Mouse (Mus musculus) forebrain, embryonic 15.5 days (tissue): ENCODE results near the gene Gli2. TPM values are rescaled to one million over a fixed set of nuclear protein-coding genes. Genes with fewer than 3 reads are reported as not detected.

Source experiments
- ATAC-seq: fragments of 200-750 bp; cut with Nextera tagmentation; replicated peaks from 2 replicates; pipeline ENCODE4 v1.8.0; 2017; ENCODE audit warnings: mild to moderate bottlenecking, moderate TSS enrichment, moderate library complexity
- H3K27ac ChIP-seq: fragments of 300-500 bp; sonication (generic); replicated peaks from 2 replicates; pipeline ENCODE4 v1.5.1; 2015; ENCODE audit warnings: mild to moderate bottlenecking, inconsistent platforms
- H3K27me3 ChIP-seq: fragments of 300-500 bp; sonication (generic); 2 replicates; pipeline ENCODE4 v1.6.1; 2015; ENCODE audit warnings: inconsistent platforms
- H3K36me3 ChIP-seq: fragments of 300-500 bp; sonication (generic); 2 replicates; pipeline ENCODE4 v1.6.1; 2015; ENCODE audit warnings: mild to moderate bottlenecking, inconsistent platforms
- H3K4me1 ChIP-seq: fragments of 300-500 bp; sonication (generic); 2 replicates; pipeline ENCODE4 v1.6.1; 2015; ENCODE audit warnings: inconsistent platforms
- H3K4me2 ChIP-seq: fragments of 300-500 bp; sonication (generic); replicated peaks from 2 replicates; pipeline ENCODE4 v1.6.1; 2015; ENCODE audit warnings: mild to moderate bottlenecking, inconsistent platforms
- H3K4me3 ChIP-seq: fragments of 300-500 bp; sonication (generic); 2 replicates; pipeline ENCODE4 v1.5.1; 2015; ENCODE audit warnings: mild to moderate bottlenecking, inconsistent platforms
- H3K9ac ChIP-seq: fragments of 300-500 bp; sonication (generic); replicated peaks from 2 replicates; pipeline ENCODE4 v1.6.1; 2015; ENCODE audit warnings: mild to moderate bottlenecking, inconsistent platforms
- H3K9me3 ChIP-seq: fragments of 300-500 bp; sonication (generic); 2 replicates; pipeline ENCODE4 v1.6.1; 2016; ENCODE audit warnings: inconsistent platforms
- WGBS: fragments of 180-500 bp; shearing (Covaris S2); methylation state at CpG from one replicate; pipeline ENCODE4 v1.1.7; 2015; ENCODE audit warnings: mixed read lengths; 5-methylcytosine and 5-hydroxymethylcytosine counted together
- polyA plus RNA-seq: library from polyadenylated mRNA; unstranded; fragments of >200 nt; fragmentation: Nextera tagmentation; extraction: Ambion mirVana; gene quantifications from 2 replicates; pipeline ENCODE4 v1.2.1, GENCODE M21; 2015

The Gli2 gene
- polyA plus RNA-seq, 1 experiment from 2014 or later = 4.0 TPM

GRCm38 (mm10) chr1:119074910-119075309 lies 21.5 kb upstream of the Gli2 start:
- Histone ChIP-seq H3K4me3 (no peak overlapping the region), H3K27ac (no peak overlapping the region), H3K36me3 (no peaks in the 10 kb centered on the region), H3K27me3 (no peaks in the 10 kb centered on the region), H3K4me1 (no peaks in the 10 kb centered on the region), H3K9me3 (no peaks in the 10 kb centered on the region), H3K4me2 (no peak overlapping the region), H3K9ac (no peak overlapping the region)
- no peak for ATAC-seq
- WGBS = 77% methylated on average over 6 of the region's 6 CpGs

DNA sequence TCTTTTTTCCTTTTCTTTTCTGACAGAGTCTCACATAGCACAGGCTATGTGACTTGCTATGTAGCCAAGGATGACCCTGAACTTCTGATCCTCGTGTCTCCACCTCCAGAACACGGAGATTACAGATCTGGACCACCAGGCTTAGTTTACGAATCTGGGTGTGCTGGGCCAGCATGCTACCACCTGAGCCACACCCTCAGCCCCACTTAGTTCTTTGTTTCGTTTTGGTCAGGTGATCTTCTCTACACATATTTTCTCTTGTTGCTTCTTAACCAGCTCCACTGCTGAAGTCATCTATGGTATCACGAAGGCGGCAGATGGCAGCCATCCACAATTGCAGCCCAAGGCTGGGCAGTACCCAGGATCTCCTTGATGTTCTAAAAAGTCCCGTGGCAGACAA lies 20.5 kb upstream of the Gli2 start:
- Histone ChIP-seq H3K36me3 (no peaks in the 10 kb centered on the region), H3K27ac (no peak overlapping the region), H3K9me3 (no peaks in the 10 kb centered on the region), H3K4me2 (no peak overlapping the region), H3K4me1 (no peaks in the 10 kb centered on the region), H3K27me3 (no peaks in the 10 kb centered on the region), H3K9ac (no peak overlapping the region), H3K4me3 (no peak overlapping the region)
- 91% methylated on average over 7 of the region's 7 CpGs for WGBS
- no peak for ATAC-seq

DNA sequence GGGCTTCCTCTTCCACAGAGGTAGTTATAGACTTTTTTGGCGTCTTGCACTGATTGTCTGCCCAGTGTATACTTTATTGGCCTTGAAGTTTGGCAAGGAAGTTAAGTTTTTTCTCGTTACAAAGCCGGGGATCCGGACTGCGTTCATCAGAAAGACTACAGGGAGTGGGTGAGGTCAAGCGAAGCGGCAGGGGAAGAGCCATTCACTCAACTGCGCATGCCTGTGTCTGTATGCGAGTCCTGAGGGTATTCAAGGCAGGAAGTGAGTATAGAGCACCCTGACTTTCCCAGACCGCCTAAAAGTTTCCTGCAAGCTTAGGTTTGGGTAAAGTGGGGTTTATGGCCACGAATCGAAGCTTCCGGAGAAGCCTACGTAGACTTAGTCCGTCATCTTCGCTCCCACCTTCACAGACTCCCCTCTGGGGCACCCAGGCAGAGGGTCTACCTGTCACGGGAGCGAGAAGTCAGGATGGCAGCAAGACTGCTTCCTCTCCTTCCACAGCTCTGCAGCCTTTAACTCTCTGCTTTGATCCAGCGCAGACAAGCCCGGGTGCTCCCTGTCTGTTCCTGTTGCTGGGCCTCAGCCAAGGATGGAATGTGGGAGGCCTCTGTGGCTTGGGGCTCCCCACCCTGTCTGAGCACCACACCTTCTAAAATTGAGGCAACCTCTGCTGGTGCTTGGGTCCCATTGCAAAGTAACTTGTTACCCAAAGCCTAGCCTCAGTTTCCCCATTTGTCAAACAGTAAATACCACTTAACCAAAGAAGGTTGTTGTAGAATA lies 11.7 kb upstream of the Gli2 start:
- Histone ChIP-seq H3K4me2 (no peak overlapping the region), H3K36me3 (no peaks in the 10 kb centered on the region), H3K27ac (no peak overlapping the region), H3K9ac (no peak overlapping the region), H3K9me3 (no peaks in the 10 kb centered on the region), H3K27me3 (no peaks in the 10 kb centered on the region), H3K4me3 (no peak overlapping the region), H3K4me1 (no peaks in the 10 kb centered on the region)
- no peak for ATAC-seq
- 79% methylated on average over 20 of the region's 20 CpGs for WGBS

GRCm38 (mm10) chr1:119056491-119056890 lies 3.1 kb upstream of the Gli2 start:
- H3K4me2 ChIP-seq = no peak overlapping the region
- no peaks in the 10 kb centered on the region for H3K36me3 ChIP-seq
- H3K4me3 ChIP-seq = no peak overlapping the region
- ATAC-seq = no peak
- 57% methylated on average over 8 of the region's 8 CpGs for WGBS
- H3K27me3 ChIP-seq = no peaks in the 10 kb centered on the region
- H3K27ac ChIP-seq = no peak overlapping the region
- no peak overlapping the region for H3K9ac ChIP-seq
- H3K4me1 ChIP-seq = peaks cover 30% of the 10 kb centered on the region
- no peaks in the 10 kb centered on the region for H3K9me3 ChIP-seq

DNA sequence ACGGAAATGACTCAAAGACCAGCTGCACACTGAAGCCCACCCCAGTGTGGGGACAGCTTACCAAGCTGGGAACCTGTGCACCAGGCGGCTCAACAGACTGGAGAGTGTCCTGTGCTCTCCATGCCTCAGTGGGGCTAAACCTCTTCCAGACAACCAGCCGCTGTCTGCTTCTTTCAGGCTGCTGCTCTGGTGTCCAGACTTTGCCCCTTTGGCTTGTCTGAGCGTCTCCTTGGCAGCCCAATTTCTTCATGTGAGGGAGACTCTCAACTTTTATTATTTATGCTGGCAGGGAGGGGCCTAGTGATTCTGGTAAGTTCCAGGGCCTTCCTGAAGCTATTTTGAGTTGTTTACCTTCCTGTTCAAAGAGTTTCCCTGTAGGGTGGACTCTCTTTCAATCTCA lies 2.4 kb upstream of the Gli2 start:
- Histone ChIP-seq H3K36me3 (no peaks in the 10 kb centered on the region), H3K4me2 (no peak overlapping the region), H3K4me3 (no peak overlapping the region), H3K4me1 (peaks cover 37% of the 10 kb centered on the region), H3K27ac (no peak overlapping the region), H3K9ac (no peak overlapping the region), H3K9me3 (no peaks in the 10 kb centered on the region), H3K27me3 (no peaks in the 10 kb centered on the region)
- ATAC-seq = no peak
- WGBS = 91% methylated on average over 4 of the region's 4 CpGs

DNA sequence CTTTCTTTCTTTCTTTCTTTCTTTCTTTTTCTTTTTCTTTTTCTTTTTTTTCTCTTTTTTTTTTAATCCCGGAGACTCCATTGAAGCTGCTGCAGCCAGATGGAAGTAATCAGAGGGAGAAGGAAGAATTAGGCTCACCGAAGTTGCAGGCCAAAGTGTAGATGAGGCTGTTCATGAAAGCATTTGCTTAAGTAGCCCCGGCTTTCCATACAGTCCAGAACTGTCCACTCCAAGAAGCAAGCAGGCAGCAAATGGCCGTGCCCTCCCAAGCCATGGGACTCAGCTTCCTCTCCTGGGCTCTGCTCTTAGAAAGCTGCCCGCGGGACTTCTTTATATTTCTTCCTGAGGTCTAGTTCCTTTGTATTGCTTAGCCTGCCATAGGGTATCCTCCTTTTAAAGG lies 1.0 kb upstream of the Gli2 start:
- WGBS = 11% methylated on average over 6 of the region's 6 CpGs
- H3K9me3 ChIP-seq = no peaks in the 10 kb centered on the region
- H3K27ac ChIP-seq = 0 out of 2 replicates have a peak overlapping the region, but pooled peaks have one; percentile 3
- H3K9ac ChIP-seq = no peak overlapping the region; the same call in 1 of the 2 replicates
- H3K27me3 ChIP-seq = no peaks in the 10 kb centered on the region
- peaks cover 49% of the 10 kb centered on the region for H3K4me1 ChIP-seq
- ATAC-seq = no peak
- peak overlapping the region; percentile 51 for H3K4me3 ChIP-seq
- H3K36me3 ChIP-seq = no peaks in the 10 kb centered on the region
- peak overlapping the region; percentile 87 for H3K4me2 ChIP-seq

DNA sequence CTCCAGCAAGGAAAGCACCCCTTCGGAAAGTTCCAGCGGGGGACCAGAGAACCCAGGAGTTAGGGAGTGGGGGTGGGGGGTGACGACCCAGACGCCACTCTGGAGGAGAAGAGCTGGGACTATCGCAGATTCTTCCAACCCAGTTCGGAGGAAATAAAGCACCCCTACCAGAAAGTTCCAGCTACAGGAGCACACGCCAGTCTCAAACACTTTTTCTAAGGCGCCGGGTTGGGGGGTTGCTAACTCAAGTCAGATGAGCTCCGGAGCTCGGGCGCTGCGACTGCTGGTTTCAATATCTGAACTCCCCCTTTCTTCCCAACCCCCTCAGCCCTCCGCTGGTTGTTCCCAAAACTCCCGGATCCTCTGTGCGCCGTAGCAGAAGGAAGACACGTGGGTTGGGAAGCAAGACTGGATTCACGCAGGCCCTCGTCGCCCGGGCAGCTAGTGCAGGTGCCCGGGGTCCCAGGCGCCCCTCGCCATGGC lies 494 bp upstream of the Gli2 start:
- peak overlapping the region; percentile 51 for H3K4me3 ChIP-seq
- 0% methylated on average over 25 of the region's 25 CpGs for WGBS
- no peaks in the 10 kb centered on the region for H3K9me3 ChIP-seq
- H3K27ac ChIP-seq = peak overlapping the region; percentile 85
- H3K36me3 ChIP-seq = no peaks in the 10 kb centered on the region
- peak overlapping the region; percentile 87 for H3K4me2 ChIP-seq
- H3K27me3 ChIP-seq = no peaks in the 10 kb centered on the region
- peaks cover 54% of the 10 kb centered on the region for H3K4me1 ChIP-seq
- H3K9ac ChIP-seq = peak overlapping the region; percentile 62
- ATAC-seq = peak; percentile 29

GRCm38 (mm10) chr1:119052631-119053177 lies 715 bp downstream of the Gli2 start:
- H3K27ac ChIP-seq = peak overlapping the region; percentile 85
- ATAC-seq = no peak
- peak overlapping the region; percentile 62 for H3K9ac ChIP-seq
- H3K36me3 ChIP-seq = no peaks in the 10 kb centered on the region
- H3K4me3 ChIP-seq = peak overlapping the region; percentile 51
- peak overlapping the region; percentile 87 for H3K4me2 ChIP-seq
- no peaks in the 10 kb centered on the region for H3K27me3 ChIP-seq
- peaks cover 62% of the 10 kb centered on the region for H3K4me1 ChIP-seq
- under 1% methylated on average over 33 of the region's 33 CpGs for WGBS
- no peaks in the 10 kb centered on the region for H3K9me3 ChIP-seq

DNA sequence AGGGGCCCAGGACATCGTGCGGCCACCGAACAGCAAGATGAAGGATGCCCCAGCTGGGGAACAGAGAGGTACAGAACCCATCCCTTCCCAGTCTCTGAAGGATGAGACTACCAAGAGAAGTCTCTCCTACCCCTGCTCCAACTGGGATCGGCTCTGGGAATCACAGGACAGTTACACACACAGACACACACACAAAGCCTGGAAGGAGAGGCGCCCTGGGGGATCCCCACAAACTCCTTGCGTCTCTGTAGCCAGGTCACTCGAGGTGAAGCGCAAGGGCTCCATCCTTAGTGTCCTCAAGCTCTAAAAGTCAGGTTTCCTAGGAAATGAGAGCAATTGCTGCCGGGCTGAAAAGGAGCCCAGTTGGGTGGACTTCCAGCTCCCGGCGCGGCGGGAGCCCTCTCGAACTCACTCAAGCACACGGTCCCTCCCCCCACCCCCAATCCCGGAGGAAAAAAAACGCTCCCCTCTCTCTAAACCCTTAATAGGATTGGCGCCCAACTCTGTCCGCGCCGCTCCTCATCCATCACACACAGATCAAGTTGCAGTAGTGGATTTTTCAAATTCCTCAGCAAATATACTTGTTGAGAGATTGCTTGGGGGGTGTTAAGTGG lies 1.4 kb downstream of the Gli2 start:
- H3K4me1 ChIP-seq = peaks cover 67% of the 10 kb centered on the region
- H3K27me3 ChIP-seq = no peaks in the 10 kb centered on the region
- no peaks in the 10 kb centered on the region for H3K9me3 ChIP-seq
- peak overlapping the region; percentile 87 for H3K4me2 ChIP-seq
- peak overlapping the region; percentile 62 for H3K9ac ChIP-seq
- no peaks in the 10 kb centered on the region for H3K36me3 ChIP-seq
- peak overlapping the region; percentile 85 for H3K27ac ChIP-seq
- WGBS = under 1% methylated on average over 21 of the region's 21 CpGs
- no peak for ATAC-seq
- peak overlapping the region; percentile 51 for H3K4me3 ChIP-seq

- Histone ChIP-seq H3K4me3 (peak overlapping the region; percentile 51), H3K27me3 (no peaks in the 10 kb centered on the region), H3K9ac (peak overlapping the region; percentile 62), H3K4me2 (peak overlapping the region; percentile 87), H3K36me3 (no peaks in the 10 kb centered on the region), H3K9me3 (no peaks in the 10 kb centered on the region), H3K27ac (peak overlapping the region; percentile 85), H3K4me1 (peaks cover 69% of the 10 kb centered on the region)
- WGBS = 4% methylated on average over 21 of the region's 21 CpGs
- ATAC-seq = no peak
These were observed 2.1 kb downstream of the Gli2 start for GRCm38 (mm10) chr1:119051192-119051937.

DNA sequence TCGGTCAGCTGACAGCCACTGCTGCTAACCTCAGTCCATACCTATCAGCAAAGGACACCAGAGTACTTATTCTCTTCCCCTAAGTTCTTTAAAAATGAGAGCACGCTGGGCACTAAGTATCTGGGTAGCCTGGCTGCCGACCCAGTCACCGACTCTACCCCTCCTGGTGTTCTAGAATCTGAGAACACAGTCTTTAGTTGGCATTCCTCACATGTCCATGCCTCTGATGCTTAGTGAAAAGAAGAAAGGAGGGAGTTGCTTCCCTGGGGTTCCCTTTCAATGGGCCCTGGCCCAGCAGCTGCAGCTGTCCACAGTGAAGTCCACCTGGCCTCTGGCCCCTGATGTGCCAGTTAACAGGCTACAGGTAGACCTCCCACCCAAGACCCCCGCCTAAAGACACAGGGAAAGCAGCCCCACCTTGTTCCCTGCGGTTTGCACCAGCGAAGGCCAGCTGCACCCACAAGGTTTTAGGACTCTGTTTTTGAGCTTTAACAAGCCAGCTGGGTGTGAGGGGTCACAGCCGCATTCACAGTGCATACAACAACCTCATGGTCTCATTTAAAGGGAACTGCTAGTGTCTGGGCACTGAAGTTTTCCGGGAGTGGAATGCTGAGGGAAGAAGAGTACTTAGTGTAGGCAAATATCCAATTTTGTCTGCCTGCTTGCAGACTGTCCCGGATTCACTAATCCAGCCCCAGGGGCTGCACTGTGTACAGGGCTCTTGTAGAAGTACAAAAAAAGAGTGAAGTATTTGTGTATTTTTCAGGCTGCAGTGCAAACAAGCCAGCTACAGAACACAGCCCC lies 3.4 kb downstream of the Gli2 start:
- Histone ChIP-seq H3K4me2 (peak overlapping the region; percentile 87), H3K4me1 (peaks cover 73% of the 10 kb centered on the region), H3K27me3 (no peaks in the 10 kb centered on the region), H3K27ac (peak overlapping the region; percentile 85), H3K9ac (no peak overlapping the region), H3K9me3 (no peaks in the 10 kb centered on the region), H3K36me3 (no peaks in the 10 kb centered on the region), H3K4me3 (no peak overlapping the region)
- WGBS = 8% methylated on average over 10 of the region's 10 CpGs
- no peak for ATAC-seq
